In the genomic region with DNA sequence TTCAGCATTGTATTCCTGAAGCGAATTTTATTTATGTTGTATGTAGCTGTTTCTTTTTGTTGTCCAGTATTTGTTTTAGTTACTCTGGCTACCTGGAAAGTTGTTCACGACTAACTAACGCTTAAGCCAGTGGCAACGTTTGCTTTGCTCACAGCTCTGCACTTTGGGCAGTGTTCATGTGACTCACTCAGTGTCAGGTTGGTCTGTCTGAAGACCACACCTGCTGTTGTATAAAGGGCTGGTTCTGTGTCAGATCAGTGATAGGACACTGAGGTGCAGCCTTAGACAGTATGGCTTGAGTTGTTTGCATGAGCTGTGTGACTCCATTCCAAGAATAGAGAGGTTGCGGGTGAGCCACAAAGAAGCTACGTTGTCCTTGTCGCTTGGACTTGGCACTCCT, we compare ENCODE assay signal across 23 mouse cellular contexts.
"Had no signal": no experiment of that assay in that cellular context is flagged by ENCODE, and none has a peak within 500 bp of the region (broad histone marks: within the 10 kb centered on the region; RNA-seq: fewer than 3 reads in every experiment).

No protein-coding gene starts in this region.

- H3K36me3 ChIP-seq: limb, embryonic 12.5 days; limb, embryonic 15.5 days; lung, embryonic 15.5 days; midbrain, embryonic 13.5 days; neural tube, embryonic 13.5 days; stomach, embryonic 15.5 days had no signal

- H3K27me3 ChIP-seq: limb, embryonic 12.5 days; limb, embryonic 15.5 days; lung, embryonic 15.5 days; megakaryocyte, embryonic 14.5 days; midbrain, embryonic 13.5 days; neural tube, embryonic 13.5 days; stomach, embryonic 15.5 days had no signal

- ATAC-seq: midbrain, embryonic 13.5 days; midbrain, embryonic 16.5 days had no signal

- H3K9ac ChIP-seq: limb, embryonic 12.5 days; limb, embryonic 15.5 days; lung, embryonic 15.5 days; midbrain, embryonic 13.5 days; neural tube, embryonic 13.5 days; stomach, embryonic 15.5 days had no signal

- H3K27ac ChIP-seq: kidney, postnatal 0 days; left cerebral cortex, adult 2 months; limb, embryonic 12.5 days; limb, embryonic 15.5 days; lung, embryonic 15.5 days; midbrain, embryonic 10.5 days; midbrain, embryonic 13.5 days; neural tube, embryonic 13.5 days; stomach, embryonic 15.5 days had no signal

- H3K4me3 ChIP-seq: left cerebral cortex, adult 2 months; limb, embryonic 12.5 days; limb, embryonic 15.5 days; lung, embryonic 15.5 days; megakaryocyte, embryonic 14.5 days; midbrain, embryonic 10.5 days; midbrain, embryonic 13.5 days; myocyte; neural tube, embryonic 13.5 days; stomach, embryonic 15.5 days had no signal

- H3K9me3 ChIP-seq: limb, embryonic 12.5 days; limb, embryonic 15.5 days; lung, embryonic 15.5 days; megakaryocyte, embryonic 14.5 days; midbrain, embryonic 10.5 days; midbrain, embryonic 13.5 days; neural tube, embryonic 13.5 days; stomach, embryonic 15.5 days had no signal

- H3K4me2 ChIP-seq: limb, embryonic 12.5 days; limb, embryonic 15.5 days; lung, embryonic 15.5 days; midbrain, embryonic 13.5 days; neural tube, embryonic 13.5 days; stomach, embryonic 15.5 days had no signal

- DNase-seq: kidney, postnatal 25 days; layer of hippocampus, postnatal 36 days; left cerebral cortex, postnatal 4 days; lung, adult 18-20 months; lung, postnatal 10 days; lung, postnatal 36 days; retina, postnatal 1 day; right cerebral cortex, postnatal 25 days; spleen, adult 18-20 months; thymus, adult 18-20 months; thymus, postnatal 36 days had no signal
